Mouse (Mus musculus): ENCODE results near the gene Arpc3.
"Not testable (repeated sequence)": the region's sequence is repeated elsewhere in the genome, so short reads cannot be mapped to it uniquely, and the experiment has no call there.

Gene Arpc3

GRCm38 (mm10) chr5:122400628-122401302 lies 9.1 kb downstream of the Arpc3 start:
- DNase-seq: no peak

DNA sequence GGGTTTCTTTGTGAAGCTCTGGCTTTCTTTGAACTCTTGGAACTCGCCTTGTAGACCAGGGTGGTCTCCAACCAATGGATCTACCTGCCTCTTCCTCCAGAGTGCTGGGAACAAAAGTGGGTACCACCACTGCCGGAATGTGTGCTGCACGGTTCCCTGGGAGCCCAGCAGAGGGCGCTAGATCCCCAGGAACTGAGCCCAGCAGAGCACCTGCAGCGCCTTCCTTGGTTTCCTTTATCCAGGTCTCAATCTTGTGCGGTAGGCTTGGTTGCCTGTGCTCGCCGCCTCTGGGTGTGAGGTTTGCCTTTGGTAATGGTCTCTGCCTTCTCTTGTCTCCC lies 9.6 kb downstream of the Arpc3 start:
- DNase-seq: peak; percentile 63

DNA sequence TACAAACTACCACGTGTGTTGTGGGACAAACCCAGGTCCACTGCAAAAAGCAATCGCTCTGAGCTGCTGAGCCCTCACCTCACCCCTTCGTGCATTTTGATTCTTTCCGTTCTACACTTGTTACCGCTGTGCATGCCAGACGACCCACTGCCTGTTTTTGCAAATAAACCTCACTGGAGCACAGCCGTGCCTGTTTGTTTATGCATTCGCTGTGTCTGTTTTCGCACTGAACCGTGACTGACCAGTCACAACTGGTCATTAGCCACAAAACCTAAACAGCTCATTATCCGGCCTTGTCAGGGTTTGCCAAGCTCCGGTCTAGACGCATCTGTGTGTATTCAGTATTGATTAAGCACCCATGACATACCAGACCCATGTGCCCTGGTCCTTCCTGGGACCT lies 10.5 kb downstream of the Arpc3 start:
- DNase-seq: no peak

- no peak for DNase-seq
Observed at GRCm38 (mm10) chr5:122402772-122403171, 11.1 kb downstream of the Arpc3 start.

DNA sequence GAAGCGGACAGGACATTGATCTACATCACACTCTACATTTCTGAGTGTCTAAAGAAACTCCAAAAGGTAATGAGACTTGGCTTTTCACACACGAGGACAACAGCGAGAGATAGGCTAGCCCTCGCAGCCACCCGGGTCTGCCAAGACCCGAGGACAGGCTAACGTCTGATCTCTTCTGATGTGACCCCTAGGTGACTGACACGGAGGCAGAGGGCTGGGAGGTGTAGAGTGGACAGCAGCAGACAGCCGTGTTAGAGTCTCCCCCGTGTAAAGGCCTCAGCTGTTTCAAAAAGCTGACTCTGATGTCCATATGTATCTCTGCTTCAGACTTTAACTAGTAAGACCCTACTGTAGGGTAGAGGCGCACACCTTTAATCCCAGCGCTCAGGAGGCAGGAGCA lies 11.7 kb downstream of the Arpc3 start:
- no peak for DNase-seq

- DNase-seq: no peak
Observed at GRCm38 (mm10) chr5:122405537-122405936, 13.9 kb downstream of the Arpc3 start.

GRCm38 (mm10) chr5:122409692-122410645 lies 18.3 kb downstream of the Arpc3 start:
- DNase-seq: peak; percentile 25

GRCm38 (mm10) chr5:122411892-122412291 lies 20.2 kb downstream of the Arpc3 start:
- no peak for DNase-seq

GRCm38 (mm10) chr5:122412826-122413225 lies 21.1 kb downstream of the Arpc3 start:
- DNase-seq: no peak

DNA sequence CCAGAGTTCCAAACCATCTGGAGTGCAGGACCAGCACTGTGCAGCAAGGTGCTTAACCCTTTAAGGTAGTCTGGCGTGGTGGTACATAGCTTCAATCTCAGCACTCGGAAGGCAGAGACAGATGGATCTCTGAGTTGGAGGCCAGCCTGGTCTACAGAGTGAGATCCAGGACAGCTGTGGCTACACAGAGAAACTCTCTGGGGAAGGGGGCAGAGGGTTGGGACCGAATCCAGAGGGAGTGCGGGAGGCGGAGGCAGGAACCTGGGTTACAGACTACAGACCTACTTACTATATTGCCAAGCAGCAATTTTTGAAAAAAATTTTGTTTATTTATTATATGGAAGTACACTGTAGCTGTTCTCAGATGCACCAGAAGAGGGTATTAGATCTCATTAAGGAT lies 22.7 kb downstream of the Arpc3 start:
- DNase-seq: no peak

DNA sequence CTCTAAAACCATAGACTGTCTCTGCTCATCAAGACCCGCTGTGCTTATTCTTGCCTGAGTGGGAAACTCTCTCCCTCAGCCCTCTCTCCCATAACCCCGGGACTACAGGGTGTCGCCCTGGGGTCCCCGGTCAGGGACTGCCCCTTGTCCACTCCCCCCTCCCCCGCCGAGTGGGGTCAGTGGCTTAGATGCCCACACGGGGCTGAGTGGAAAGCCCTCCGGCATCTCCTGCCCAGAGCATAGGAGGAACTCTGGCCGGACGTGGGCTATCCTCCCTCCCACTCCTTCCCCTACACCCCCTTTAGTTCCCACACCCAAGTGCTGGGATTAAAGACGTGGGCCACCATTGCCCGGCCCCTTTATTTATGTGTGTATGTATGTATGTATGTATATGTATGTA lies 23.8 kb downstream of the Arpc3 start:
- no peak for DNase-seq

- DNase-seq: not testable (repeated sequence)
Observed at GRCm38 (mm10) chr5:122420676-122421075, 29.0 kb downstream of the Arpc3 start.

DNA sequence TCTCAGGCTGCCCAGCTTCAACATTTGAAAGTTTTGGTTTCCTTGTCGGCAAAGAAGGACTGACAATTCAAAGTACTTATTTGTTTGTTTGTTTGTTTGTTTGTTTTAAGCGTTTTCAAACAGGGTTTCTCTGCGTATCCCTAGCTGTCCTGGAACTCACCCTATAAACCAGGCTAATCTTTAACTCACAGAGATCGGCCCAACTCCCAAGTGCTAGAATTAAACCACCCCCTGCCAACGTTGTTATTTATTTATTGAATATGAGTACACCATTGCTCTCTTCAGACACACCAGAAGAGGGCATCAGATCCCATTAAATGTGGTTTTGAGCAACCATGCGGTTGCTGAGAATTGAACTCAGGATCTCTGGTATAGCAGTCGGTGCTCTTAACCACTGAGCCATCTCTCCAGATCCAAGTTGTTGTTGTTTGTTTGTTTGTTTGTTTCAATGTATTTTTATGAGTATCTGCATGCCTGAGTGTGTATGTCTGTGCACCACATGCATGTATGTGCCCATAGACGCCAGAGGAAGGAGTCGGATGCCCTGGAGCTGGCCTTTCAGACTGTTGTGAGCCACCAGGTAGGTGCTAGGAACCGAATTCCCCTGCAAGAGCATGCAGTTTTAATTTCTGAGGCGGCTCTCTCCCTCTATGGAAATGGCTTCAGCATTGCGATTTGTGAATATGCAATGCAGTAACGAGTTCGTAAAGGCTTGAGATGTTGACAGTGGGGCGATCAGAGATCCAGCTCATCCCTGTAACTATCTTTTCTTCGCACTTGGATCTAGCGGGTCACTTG lies 29.8 kb downstream of the Arpc3 start, which contains the start of gene Anapc7:
Anapc7 (plus strand) TSS at position 423 of the 798 bp plus-strand sequence.
- DNase-seq: peak; percentile 31

- DNase-seq: peak; percentile 94
Observed at GRCm38 (mm10) chr5:122422071-122422964, 30.6 kb downstream of the Arpc3 start.

DNA sequence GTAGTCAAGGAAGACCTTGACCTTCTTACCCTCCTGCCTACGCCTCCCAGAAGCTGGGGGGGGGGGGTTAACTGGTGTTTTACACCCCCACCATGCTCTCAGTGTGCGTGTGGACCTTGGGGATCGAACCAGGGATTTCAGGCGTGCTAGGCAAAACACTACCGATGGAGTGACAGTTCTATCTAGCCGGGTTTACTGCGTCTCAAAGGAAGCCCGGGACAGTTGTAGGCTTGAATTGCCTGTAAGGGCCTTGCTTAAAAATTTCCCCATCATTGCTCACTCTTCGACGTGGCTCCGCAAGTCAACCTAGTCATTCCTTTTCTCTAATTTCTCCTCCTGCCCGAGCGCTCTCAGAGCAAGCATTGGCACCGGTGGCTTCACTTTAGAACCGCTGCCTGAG lies 31.4 kb downstream of the Arpc3 start:
- no peak for DNase-seq

DNA sequence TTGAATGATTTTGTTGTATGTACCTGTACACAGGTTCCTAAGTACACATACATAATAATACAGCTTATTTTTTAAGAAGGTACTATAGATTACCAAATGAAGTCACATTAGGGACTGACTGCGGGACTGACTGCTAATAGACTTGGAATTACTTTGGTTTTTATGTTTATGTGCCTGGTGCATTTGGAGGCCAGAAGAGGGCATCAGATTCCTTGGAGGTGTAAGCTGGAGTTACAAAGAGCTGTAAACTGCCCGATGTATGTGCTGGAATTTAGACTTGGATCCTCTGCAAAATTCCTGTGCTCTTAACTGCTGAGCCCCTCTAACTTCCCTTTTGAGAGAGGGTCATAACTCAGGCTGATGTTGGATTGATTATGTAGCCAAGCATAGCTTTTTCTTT lies 33.9 kb downstream of the Arpc3 start:
- no peak for DNase-seq

GRCm38 (mm10) chr5:122430036-122430775 lies 38.5 kb downstream of the Arpc3 start:
- no peak for DNase-seq

GRCm38 (mm10) chr5:122431221-122431620 lies 39.5 kb downstream of the Arpc3 start:
- DNase-seq: no peak

DNA sequence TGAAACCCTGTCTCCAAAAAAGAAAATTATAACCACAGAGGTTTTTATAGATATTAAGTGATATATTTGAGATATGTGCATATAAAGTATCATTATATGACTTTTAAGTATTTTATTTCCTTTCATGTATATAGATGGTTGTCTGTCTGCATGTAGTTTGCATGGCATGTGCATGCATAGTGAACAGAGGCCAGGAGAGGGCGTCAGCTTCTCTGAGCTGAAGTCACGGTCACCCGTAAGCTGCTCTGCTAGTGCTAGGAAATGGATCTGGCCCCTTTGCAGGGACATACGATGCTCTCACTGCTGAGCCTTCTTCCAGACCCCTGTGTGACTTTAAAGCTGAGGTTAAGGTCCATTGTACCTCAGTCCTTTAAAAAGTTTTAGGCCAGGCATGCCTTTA lies 42.9 kb downstream of the Arpc3 start:
- DNase-seq: no peak

- DNase-seq: no peak
Observed at GRCm38 (mm10) chr5:122439400-122440094, 47.9 kb downstream of the Arpc3 start.

DNA sequence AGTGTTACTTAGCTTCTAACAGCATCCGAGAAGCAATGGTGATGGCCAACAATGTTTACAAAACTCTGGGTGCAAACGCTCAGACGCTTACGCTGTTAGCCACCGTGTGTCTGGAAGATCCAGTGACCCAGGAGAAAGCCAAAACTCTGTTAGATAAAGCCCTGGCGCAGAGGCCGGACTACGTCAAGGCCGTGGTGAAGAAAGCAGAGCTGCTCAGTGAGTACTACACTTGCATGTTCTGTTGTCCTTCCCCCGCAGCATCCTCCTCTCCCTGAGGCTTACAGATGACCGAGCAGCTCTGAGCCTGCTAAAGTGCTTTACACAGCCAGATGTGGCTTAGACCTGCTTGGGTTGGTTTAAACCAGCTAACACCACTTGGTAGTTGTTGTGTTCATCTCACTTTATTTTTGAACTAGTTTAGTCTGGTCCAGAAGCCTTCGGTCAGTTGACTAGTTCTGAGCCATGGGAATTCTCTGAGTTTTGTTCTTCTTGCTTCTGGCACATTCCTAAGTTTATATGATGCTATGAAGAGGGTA lies 48.5 kb downstream of the Arpc3 start:
- DNase-seq: no peak
